Mouse (Mus musculus) gastrocnemius, postnatal 25 days (tissue): ENCODE data around the gene Ipo4. TPM values are rescaled to one million over a fixed set of nuclear protein-coding genes. Genes with fewer than 3 reads are reported as not detected.

Experiments
- DNase-seq: peaks from one replicate; pipeline ENCODE4 v3.0.0; 2022
- total RNA-seq, 2 experiments: library from RNA; stranded (reverse); gene quantifications; 1 replicate in 1 of 2; 2 replicates in 1 of 2; pipeline ENCODE4 v1.2.3; 2021

The Ipo4 gene
- total RNA-seq, 2 experiments from 2014 or later, result 56.8 to 76.0 TPM

DNA sequence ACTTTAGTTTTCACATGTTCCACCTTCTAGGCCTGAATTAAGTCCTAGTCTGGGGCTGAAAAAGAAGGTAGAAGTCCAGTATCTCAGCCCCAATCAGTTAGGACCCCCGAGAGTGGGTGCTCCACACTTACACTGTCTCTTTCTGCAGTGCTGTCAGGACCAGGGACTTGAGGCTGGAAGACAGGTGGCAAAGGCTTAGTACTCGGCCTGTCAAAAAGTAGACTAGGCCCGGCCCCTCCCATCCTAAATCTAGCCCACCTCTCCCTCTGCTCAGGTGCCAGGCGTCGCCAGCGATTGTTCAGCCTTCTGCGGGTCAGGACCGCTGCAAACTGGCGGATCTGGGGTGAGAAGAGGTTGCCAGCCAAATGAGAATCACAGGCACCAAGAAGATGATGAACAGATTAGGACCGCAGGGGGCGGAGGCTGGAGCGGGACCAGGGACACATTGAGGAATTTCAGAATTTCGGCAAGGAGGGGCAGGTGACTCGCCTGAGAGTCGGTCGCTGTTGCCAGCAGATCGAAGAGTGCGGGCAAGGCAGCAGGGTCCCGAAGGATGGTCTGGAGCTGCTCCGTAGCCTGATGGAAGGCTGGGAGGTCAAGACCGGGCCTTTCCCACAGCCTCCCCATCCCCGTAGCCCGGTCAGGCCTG is 759 bp downstream of the Ipo4 start:
- DNase-seq, result peak; percentile 37

DNA sequence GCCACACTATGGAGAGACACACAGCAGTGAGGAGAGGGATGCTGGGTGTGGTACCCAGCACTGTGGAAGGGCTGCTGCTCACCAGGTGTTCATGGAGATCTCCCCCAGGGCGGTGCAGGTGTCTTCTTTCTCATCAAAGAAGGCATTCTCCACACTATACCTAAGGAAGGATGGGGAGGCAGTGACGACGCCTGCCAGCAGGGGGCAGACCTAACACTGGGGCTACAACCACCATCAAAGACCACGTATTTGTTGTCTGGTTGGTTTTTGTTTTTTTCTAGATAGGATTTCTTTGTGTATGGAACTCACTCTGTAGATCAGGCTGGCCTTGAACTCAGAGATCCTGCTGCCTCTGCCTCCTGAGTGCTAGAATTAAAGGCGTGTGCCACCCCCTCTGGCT is 6.4 kb downstream of the Ipo4 start:
- DNase-seq, result no peak

GRCm38 (mm10) chr14:55628077-55628827 is 7.5 kb downstream of the Ipo4 start:
- DNase-seq, result no peak

DNA sequence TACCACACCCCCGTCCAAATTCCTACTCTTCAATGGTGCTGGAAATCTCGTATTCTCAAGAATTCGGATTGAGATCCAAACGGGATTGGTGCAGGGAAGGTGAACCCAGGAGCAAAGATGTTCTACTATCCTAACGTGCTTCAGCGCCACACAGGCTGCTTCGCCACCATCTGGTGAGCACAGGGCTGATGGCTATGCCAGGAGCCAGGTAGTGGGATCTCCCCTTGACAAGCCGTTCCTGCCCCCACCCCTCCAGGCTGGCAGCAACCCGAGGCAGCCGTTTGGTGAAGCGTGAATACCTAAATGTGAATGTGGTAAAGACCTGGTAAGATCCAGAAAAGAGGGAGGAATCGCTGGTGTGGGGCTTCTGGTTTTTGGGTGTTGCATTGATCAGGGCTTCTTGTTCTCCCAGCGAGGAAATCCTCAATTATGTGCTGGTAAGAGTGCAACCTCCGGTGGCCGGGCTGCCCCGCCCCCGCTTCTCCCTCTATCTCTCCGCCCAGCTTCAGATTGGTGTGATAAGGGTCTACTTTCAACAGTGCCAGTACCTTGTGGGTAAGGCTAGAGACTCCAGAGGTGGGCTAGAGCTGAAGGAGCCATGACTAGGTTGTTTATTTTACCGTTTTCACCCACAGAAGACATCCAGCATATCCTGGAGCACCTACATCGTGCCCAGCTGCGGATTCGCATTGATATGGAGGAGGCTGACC is 17.1 kb downstream of the Ipo4 start:
- DNase-seq, result no peak

GRCm38 (mm10) chr14:55617822-55618221 is 17.9 kb downstream of the Ipo4 start, which contains the start of gene Rec8:
TSS of gene Rec8 (plus strand) at chr14:55618037.
- DNase-seq, result no peak

GRCm38 (mm10) chr14:55616844-55617243 is 18.9 kb downstream of the Ipo4 start:
- DNase-seq, result no peak

GRCm38 (mm10) chr14:55615876-55616275 is 19.9 kb downstream of the Ipo4 start:
- DNase-seq, result no peak

GRCm38 (mm10) chr14:55614565-55615178 is 21.1 kb downstream of the Ipo4 start:
- no peak for DNase-seq

DNA sequence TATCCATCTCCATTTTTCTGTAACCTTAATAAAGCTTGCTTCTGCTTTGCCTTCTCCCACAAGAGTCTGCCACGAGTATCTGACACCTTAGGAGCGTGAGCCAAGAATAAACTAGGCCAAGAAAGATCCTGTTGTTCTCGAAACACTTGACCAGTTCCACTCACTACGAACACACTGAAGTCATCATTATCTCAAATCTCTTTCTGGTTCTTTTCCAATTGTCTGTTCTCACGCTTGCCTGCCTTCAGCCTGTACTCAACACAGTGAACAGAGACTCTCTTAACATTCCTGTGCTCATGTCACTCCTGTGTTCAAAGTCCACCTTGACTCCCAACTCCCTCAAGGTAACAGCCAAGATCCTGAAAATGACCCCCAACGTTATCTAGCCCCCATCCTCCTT is 22.4 kb downstream of the Ipo4 start:
- DNase-seq, result no peak

GRCm38 (mm10) chr14:55608339-55608738 is 27.4 kb downstream of the Ipo4 start:
- no peak for DNase-seq

DNA sequence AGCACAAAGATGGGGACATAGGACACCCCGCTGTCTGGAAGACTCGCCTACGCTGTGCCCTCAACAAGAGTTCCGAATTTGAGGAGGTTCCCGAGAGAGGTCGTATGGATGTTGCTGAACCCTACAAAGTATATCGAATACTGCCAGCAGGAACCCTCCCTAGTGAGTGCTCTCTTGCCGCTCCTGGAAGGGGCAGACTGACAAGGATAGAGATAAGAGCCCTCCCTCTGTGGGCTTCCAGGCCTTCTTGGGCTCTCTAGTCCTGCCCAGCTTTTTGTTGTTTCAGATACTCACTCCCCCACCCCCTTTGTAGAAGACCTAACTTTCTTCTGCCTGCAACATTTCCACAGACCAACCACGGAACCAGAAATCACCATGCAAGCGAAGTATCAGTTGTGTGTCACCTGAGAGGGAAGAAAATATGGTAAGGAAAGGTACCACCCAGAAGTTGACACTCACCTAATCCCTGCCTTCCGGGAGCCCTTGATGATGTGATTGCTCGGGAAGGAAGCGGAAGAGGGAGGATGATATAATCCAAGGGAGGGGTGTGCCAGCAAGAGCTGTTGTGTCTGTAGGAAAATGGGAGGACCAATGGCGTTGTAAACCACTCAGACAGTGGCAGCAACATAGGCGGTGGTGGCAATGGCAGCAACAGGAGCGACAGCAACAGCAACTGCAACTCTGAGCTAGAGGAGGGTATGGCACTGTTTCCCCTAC is 29.9 kb downstream of the Ipo4 start:
- DNase-seq, result no peak

DNA sequence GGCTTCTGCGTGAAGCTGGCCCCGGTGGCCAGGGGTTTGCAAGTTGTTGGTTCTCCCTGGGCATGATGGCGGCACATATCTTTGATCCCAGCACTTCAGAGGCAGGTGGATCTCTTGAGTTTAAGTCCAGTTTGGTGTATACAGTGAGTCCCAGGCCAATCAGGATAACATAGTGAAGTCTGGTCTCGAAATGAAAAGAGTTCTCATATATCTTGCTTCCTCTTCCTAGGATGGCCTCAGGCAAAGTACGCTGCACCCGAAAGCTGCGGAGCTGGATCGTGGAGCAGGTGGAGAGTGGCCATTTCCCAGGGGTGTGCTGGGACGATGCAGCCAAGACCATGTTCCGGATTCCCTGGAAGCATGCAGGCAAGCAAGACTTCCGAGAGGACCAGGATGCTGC is 30.9 kb downstream of the Ipo4 start:
- no peak for DNase-seq

- peak; percentile 87 for DNase-seq
Measured at GRCm38 (mm10) chr14:55603633-55604576, 31.9 kb downstream of the Ipo4 start.

- DNase-seq, result no peak
Measured at GRCm38 (mm10) chr14:55603271-55603632, 32.5 kb downstream of the Ipo4 start, which contains the start of gene Irf9. TSS of gene Irf9 (plus strand) at chr14:55603571.

DNA sequence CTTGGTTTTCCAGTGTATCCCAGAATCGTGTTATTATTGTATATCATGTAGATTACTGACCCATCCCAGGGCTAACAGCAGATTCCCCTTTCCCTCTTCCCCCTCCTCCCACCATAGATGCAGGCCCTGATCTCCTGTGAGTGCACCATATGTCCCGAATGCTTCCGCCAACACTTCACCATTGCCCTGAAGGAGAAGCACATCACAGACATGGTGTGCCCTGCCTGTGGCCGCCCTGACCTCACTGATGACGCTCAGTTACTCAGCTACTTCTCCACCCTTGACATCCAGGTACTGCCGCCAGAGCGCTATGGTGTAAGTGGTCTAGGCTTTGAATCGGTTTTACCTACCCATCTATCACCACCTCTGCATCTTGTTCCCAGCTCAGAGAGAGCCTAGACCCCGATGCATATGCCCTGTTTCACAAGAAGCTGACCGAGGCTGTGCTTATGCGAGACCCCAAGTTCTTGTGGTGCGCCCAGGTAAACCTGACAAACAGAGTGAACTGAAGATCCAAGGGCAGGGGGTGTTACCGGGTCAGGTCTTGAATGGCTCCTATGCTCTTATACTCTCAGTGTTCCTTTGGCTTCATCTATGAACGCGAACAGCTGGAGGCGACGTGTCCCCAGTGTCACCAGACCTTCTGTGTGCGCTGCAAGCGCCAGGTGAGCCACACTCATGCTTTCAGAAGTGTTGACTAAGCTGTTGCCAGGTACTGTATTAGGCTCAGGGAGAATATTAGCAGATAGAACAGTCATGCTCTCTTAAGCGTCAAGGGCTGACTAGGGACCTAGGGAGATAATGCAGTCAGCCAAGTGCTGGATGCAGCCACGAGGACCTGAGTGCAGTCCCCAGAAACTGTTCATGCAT is 37.0 kb downstream of the Ipo4 start:
- no peak for DNase-seq

- no peak for DNase-seq
Measured at GRCm38 (mm10) chr14:55596036-55596690, 39.6 kb downstream of the Ipo4 start.

- no peak for DNase-seq
Measured at GRCm38 (mm10) chr14:55592226-55592625, 43.5 kb downstream of the Ipo4 start.

GRCm38 (mm10) chr14:55591331-55591891 is 44.3 kb downstream of the Ipo4 start, which contains the start of gene Rnf31:
TSS of gene Rnf31 (plus strand) at chr14:55591708.
- DNase-seq, result peak; percentile 97
